Mouse (Mus musculus) lung, postnatal 0 days (tissue): ENCODE data around the gene Azin2.

Experiments
- CTCF ChIP-seq: IDR thresholded peaks from 2 replicates; pipeline ENCODE4 v1.5.1; 2016; ENCODE audit warnings: antibody characterized with exemption, mild to moderate bottlenecking
- EP300 ChIP-seq: IDR thresholded peaks from 2 replicates; pipeline ENCODE4 v1.6.1; 2016; ENCODE audit warnings: antibody characterized with exemption, mild to moderate bottlenecking, control low read depth

GRCm38 (mm10) chr4:129008672-129009071 lies 46.4 kb upstream of the Azin2 start:
- TF ChIP-seq CTCF, result no peak
- no peak for TF ChIP-seq EP300
